Comparison of ENCODE assay signal across 12 mouse cellular contexts in the genomic region with DNA sequence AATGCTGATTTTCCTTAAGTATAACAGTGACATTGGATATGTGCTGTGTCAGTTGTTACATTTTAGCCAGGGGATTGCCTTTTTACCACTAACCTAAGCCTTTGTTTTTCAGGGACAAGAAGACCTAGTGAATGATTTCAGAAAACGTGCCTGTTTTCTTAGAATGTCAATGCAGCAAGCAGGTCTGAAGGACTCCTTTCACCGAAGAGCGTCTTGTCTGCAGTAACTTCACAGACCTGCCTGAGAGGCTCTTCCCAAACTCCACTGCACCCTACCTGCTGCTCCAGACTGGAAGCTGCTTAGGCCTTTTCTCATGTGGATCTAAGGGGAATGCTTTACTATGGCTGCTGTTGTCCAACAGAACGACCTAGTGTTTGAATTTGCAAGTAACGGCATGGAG. TPM values are rescaled to one million over a fixed set of nuclear protein-coding genes. Genes with fewer than 3 reads are reported as not detected.
DNase-seq lines count a peak whose midpoint lies in the region; ATAC-seq and TF ChIP-seq lines count a peak whose summit lies in the region.
"Had no signal": no experiment of that assay in that cellular context is flagged by ENCODE, and none has a peak within 500 bp of the region (broad histone marks: within the 10 kb centered on the region; RNA-seq: fewer than 3 reads in every experiment).

No protein-coding gene starts in this region.

- no peak overlapping the region for H3K9ac ChIP-seq in kidney, embryonic 15.5 days
- peak overlapping the region; percentile 61 for H3K9ac ChIP-seq in liver, embryonic 12.5 days

- no peak for TF ChIP-seq CTCF in gastrocnemius, adult 2 months (IDR thresholded peaks at IDR 0.05)
- TF ChIP-seq CTCF in G1E (IDR thresholded peaks at IDR 0.05; ENCODE audit: low read depth, low read length), result no peak

- H3K9me3 ChIP-seq in kidney, embryonic 15.5 days (replicated peaks), result no peaks in the 10 kb centered on the region
- H3K9me3 ChIP-seq in G1E (replicated peaks), result no peaks in the 10 kb centered on the region
- H3K9me3 ChIP-seq in liver, embryonic 12.5 days (replicated peaks), result no peaks in the 10 kb centered on the region

- H3K4me1 ChIP-seq in kidney, embryonic 15.5 days, result 0 out of 2 replicates have a peak, but pooled peaks cover 3% of the 10 kb centered on the region
- peaks cover 68% of the 10 kb centered on the region for H3K4me1 ChIP-seq in G1E (ENCODE audit: insufficient read depth, low read depth, low read length)
- peaks cover 71% of the 10 kb centered on the region for H3K4me1 ChIP-seq in liver, embryonic 12.5 days

- H3K27ac ChIP-seq in gastrocnemius, adult 2 months, result peak overlapping the region; percentile 75
- peak overlapping the region; percentile 73 for H3K27ac ChIP-seq in kidney, embryonic 15.5 days
- H3K27ac ChIP-seq in liver, embryonic 12.5 days, result peak overlapping the region; percentile 93
- H3K27ac ChIP-seq: left cerebral cortex, adult 2 months had no signal

- H3K27me3 ChIP-seq in kidney, embryonic 15.5 days, result no peaks in the 10 kb centered on the region
- no peaks in the 10 kb centered on the region for H3K27me3 ChIP-seq in G1E (ENCODE audit: insufficient read depth, low read length)
- no peaks in the 10 kb centered on the region for H3K27me3 ChIP-seq in liver, embryonic 12.5 days (replicated peaks)

- no peaks in the 10 kb centered on the region for H3K36me3 ChIP-seq in kidney, embryonic 15.5 days
- H3K36me3 ChIP-seq in G1E (replicated peaks), result peaks cover 27% of the 10 kb centered on the region
- peaks cover 11% of the 10 kb centered on the region for H3K36me3 ChIP-seq in liver, embryonic 12.5 days

- H3K4me2 ChIP-seq in kidney, embryonic 15.5 days, result peak overlapping the region; percentile 23; the same call in 1 of the 2 replicates
- peak overlapping the region; percentile 67 for H3K4me2 ChIP-seq in liver, embryonic 12.5 days

- no peak for DNase-seq in gastrocnemius, adult 2 months
- no peak for DNase-seq in gastrocnemius, postnatal 36 days
- DNase-seq in kidney, postnatal 4 days, result no peak
- no peak for DNase-seq in G1E (ENCODE audit: low spot score)
- no peak for DNase-seq in right cerebral cortex, postnatal 4 days
- no peak for DNase-seq in embryo, embryonic 10.5 days (ENCODE audit: low spot score)
- DNase-seq: cerebellum, adult 11-12 months; gastrocnemius, postnatal 10 days had no signal

- H3K4me3 ChIP-seq in gastrocnemius, adult 2 months, result peak overlapping the region; percentile 55
- no peak overlapping the region for H3K4me3 ChIP-seq in kidney, embryonic 15.5 days (replicated peaks)
- peak overlapping the region; percentile 2; the same call in 1 of the 2 replicates for H3K4me3 ChIP-seq in G1E (ENCODE audit: low read depth, low read length)
- peak overlapping the region; percentile 47 for H3K4me3 ChIP-seq in liver, embryonic 12.5 days
- H3K4me3 ChIP-seq: left cerebral cortex, adult 2 months had no signal

- WGBS in kidney, embryonic 15.5 days, result 68% methylated on average over 5 of the region's 5 CpGs
- WGBS in liver, embryonic 12.5 days (ENCODE audit: insufficient replicate concordance), result 22% methylated on average over 5 of the region's 5 CpGs

- intact Hi-C loops in gastrocnemius, adult 2 months (cut with DNase I), result no loop called here
- intact Hi-C loops in gastrocnemius, postnatal 36 days (cut with DNase I), result no loop called here

- ATAC-seq in kidney, embryonic 15.5 days (replicated peaks; ENCODE audit: low FRiP score), result no peak
- ATAC-seq in G1E (ENCODE audit: extremely low read depth, insufficient number of reproducible peaks, low FRiP score, poor library complexity, severe bottlenecking), result no peak
- no peak for ATAC-seq in liver, embryonic 12.5 days
- ATAC-seq: forebrain, embryonic 14.5 days had no signal

RNA-seq across cellular contexts. Expression of gene Sugt1, which starts 51.5 kb away (rescaled TPM):
- total RNA-seq in gastrocnemius, adult 2 months (2021), result 10 to 100 TPM; 96.5 to 97.2 TPM
- 10 to 100 TPM; 68.2 to 95.4 TPM for total RNA-seq in gastrocnemius, postnatal 36 days (2021)
- polyA plus RNA-seq in kidney, embryonic 15.5 days (2015; fragmentation: Nextera tagmentation; extraction: Ambion mirVana), result 122 and 131 TPM in 2 replicates
- total RNA-seq in G1E (2014; fragmentation: Nextera tagmentation) (91.6 and 98.9 TPM in 2 replicates), G1E (2017) (216 and 228 TPM in 2 replicates)
- polyA plus RNA-seq in G1E (2012), result 3.6 and 6.1 TPM in 2 replicates
- polyA plus RNA-seq in liver, embryonic 12.5 days (2016; fragmentation: Nextera tagmentation; extraction: Ambion mirVana), result 57.7 and 63.2 TPM in 2 replicates

RNA-seq across cellular contexts. Expression of gene Wbp4, which starts 54.7 kb away (rescaled TPM):
- total RNA-seq in gastrocnemius, adult 2 months (2021), result 10 to 100 TPM; 19.3 to 25.7 TPM
- total RNA-seq in gastrocnemius, postnatal 36 days (2021), result 10 to 100 TPM; 16.0 to 19.9 TPM
- polyA plus RNA-seq in kidney, embryonic 15.5 days (2015; fragmentation: Nextera tagmentation; extraction: Ambion mirVana), result 40.8 and 41.2 TPM in 2 replicates
- total RNA-seq in G1E (2014; fragmentation: Nextera tagmentation) (82.6 and 83.6 TPM in 2 replicates), G1E (2017) (101 and 110 TPM in 2 replicates)
- polyA plus RNA-seq in G1E (2012), result 8.8 and 9.5 TPM in 2 replicates
- 22.4 and 23.5 TPM in 2 replicates for polyA plus RNA-seq in liver, embryonic 12.5 days (2016; fragmentation: Nextera tagmentation; extraction: Ambion mirVana)

RNA-seq across cellular contexts. Expression of gene Elf1, which starts 55.0 kb away (rescaled TPM):
- total RNA-seq in gastrocnemius, adult 2 months (2021), result 1 to 10 TPM; 4.6 to 6.0 TPM
- total RNA-seq in gastrocnemius, postnatal 36 days (2021), result 1 to 10 TPM; 4.8 to 4.9 TPM
- 13.7 and 14.7 TPM in 2 replicates for polyA plus RNA-seq in kidney, embryonic 15.5 days (2015; fragmentation: Nextera tagmentation; extraction: Ambion mirVana)
- 77.0 and 79.0 TPM in 2 replicates for total RNA-seq in G1E (2014; fragmentation: Nextera tagmentation)
- total RNA-seq in G1E (2017), result 127 and 141 TPM in 2 replicates
- 4.7 and 6.3 TPM in 2 replicates for polyA plus RNA-seq in G1E (2012)
- polyA plus RNA-seq in liver, embryonic 12.5 days (2016; fragmentation: Nextera tagmentation; extraction: Ambion mirVana), result 18.9 and 21.2 TPM in 2 replicates

Comparison
In these comparisons a context has a peak if more than half of its experiments do, and no peak if none do; other contexts are left out.
1. RNA of gene Elf1, which starts 55.0 kb away (total RNA-seq): 77.0 to 141 TPM in G1E; 4.6 to 6.0 TPM in gastrocnemius, adult 2 months and 4.8 to 4.9 TPM in gastrocnemius, postnatal 36 days; every median in the first group is over 10 times any median in the second.
2. Peak in every context shown above with its lines, with median percentiles within 50 percentile points of each other: H3K27ac ChIP-seq.